Mouse (Mus musculus) frontal cortex, postnatal 25 days (tissue): Measurements from ENCODE around the gene Zfp182.

ENCODE experiments used
- DNase-seq, 2 experiments: peaks; one replicate each; pipeline ENCODE4 v3.0.0; 2022; ENCODE audit warnings: low spot score in 2 of 2

Zfp182 gene

GRCm38 (mm10) chrX:21061866-21062543, at the start of gene Zfp182:
TSS of gene Zfp182 (minus strand) at chrX:21062316.
- DNase-seq = peak; percentile 41 to 57

GRCm38 (mm10) chrX:21089867-21090239, 27.7 kb upstream of the Zfp182 start:
- DNase-seq = peak in 1 of 2 experiments; percentile 2

- peak; percentile 22 to 49 for DNase-seq
These were observed 27.1 kb upstream of the Zfp182 start, which contains the start of gene Zfp300 for GRCm38 (mm10) chrX:21088983-21089866. TSS of gene Zfp300 (minus strand) at chrX:21089527.

- DNase-seq = no peak
These were observed 26.5 kb upstream of the Zfp182 start for GRCm38 (mm10) chrX:21088645-21088982.

- no peak for DNase-seq
These were observed 6.0 kb upstream of the Zfp182 start, which contains the start of gene Spaca5 for GRCm38 (mm10) chrX:21068106-21068505. TSS of gene Spaca5 (plus strand) at chrX:21068406.

- DNase-seq = no peak
These were observed 401 bp upstream of the Zfp182 start for GRCm38 (mm10) chrX:21062544-21062890.

GRCm38 (mm10) chrX:21061460-21061859, 656 bp downstream of the Zfp182 start:
- DNase-seq = no peak

- no peak for DNase-seq
These were observed 81.2 kb downstream of the Zfp182 start for GRCm38 (mm10) chrX:20980901-20981300.
